Mouse (Mus musculus) 3T3-L1 (cell line): ENCODE data around the gene Ppia.
A peak's percentile ranks its signal among the peaks of the same experiment; 100 is the strongest.
"Not testable (repeated sequence)": the region's sequence is repeated elsewhere in the genome, so short reads cannot be mapped to it uniquely, and the experiment has no call there.

Source experiments
- DNase-seq: peaks from one replicate; pipeline ENCODE4 v3.0.0-alpha.2; 2015; ENCODE audit warnings: low read depth, low spot score

Ppia gene

DNA sequence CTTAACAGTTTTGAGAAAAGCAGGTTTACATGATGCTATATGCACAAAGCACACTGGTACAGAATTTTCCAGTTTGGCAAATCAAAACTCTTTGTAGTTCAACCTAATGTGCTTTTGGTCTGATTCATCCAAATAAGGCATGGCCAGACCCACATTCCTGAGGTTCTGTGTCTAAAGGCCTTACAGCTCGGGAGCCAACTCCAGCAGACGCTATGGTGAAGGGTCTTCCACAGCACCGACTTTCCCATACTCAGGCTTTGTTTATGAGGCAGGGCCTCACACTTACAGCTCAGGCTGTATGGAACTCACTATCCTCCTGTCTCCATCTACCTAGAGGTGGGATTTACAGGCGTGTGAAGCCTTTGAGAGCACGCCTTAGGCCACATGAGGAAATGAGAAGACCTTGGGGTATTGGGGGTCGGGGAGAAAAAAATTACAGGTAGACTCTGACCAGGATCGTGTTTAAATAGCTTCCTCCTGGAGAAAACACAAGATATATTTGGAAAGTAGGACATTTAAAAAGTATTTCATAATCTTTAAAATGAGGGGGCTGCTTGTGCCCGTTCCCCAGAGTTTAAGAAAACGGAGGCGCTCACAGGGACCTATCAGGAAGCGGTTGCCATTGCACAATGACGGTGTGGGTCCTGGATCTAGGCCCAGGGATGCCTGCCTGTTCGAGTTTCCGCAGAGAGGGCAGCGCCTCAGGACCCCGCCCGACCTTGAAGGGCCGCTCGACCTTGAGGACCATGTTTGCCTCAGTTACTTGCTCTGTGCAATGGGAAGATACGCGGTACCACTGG, at the start of gene Ppia:
Gene Ppia, plus strand, starts transcription at position 693 of the 800 bp plus-strand sequence.
- peak; percentile 87 for DNase-seq

DNA sequence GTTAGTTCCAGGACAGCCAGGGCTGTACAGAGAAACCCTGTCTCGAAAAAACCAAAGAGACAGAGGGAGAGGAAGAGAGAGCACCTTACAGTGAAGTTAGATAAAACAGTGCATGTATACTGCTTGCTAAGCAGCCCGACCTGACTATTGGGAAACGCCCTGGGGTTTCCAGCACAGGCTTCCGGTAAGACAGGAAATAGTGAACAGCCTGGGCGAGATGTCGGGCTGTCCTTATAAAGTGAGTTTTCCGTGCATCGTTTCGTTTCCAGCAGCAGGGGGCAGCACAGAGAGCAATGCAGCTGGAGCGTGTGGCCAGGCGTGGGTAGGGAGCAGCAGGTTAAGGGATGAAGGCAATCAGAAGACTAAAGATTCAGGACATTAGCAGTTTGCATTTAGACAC, 49.4 kb upstream of the Ppia start:
- peak; percentile 80 for DNase-seq

DNA sequence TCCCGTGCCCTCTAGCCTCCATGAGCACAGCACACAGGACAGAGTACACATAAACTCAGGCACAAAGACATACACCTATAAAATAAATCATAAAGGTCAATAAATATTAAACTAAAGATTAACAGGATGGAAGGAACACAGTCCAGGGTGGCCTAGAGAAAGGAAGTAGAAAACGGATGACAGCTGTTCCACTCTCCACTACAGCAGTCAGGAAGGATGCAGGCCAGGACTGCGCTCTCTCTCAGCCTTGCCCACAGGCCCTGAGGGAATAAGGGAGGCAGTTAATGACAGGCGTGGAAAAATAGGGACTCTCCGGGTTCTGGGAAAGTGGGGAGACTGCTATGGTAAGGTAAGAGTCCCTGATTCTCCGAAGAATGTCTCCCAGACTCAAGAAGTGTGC, 48.8 kb upstream of the Ppia start:
- DNase-seq, result no peak

DNA sequence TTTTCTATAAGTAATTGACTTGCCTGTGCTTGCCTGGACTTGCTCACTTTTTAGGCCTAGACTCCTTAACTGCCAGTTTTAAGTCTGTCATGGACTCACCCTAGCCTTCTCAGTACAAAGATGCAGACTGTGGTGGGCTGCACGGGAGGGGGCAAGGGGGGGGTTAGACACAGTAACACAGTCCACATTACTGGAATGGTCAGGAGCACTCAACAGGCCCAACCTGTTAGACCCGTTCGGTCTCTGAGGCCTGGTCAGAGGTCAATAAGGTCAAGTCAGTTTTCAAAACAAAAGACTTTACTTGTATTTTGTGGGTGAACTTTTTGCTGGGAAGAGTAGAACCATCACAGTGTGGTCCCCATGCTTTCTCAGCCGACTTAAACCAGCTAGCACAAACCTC, 48.1 kb upstream of the Ppia start:
- DNase-seq, result no peak

DNA sequence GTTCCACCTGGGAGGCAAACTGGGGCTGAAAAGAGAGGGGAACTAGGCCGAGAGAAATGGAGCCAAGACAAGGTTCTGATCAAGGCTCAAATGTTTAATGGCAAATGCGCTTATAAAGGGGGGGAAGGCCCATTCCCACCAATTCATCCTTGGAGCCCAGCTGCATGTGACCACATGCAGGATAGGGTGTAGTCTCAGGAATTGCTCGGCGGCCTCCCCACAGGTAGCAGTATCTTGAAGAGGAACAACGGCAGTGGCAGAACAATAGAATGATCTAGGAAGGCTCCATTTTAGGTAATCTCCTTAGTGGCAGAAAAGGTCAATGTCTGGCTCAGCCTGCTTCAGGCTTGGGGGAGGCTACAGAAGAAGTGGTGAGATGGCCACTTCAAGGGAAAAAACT, 47.3 kb upstream of the Ppia start:
- not testable (repeated sequence) for DNase-seq

DNA sequence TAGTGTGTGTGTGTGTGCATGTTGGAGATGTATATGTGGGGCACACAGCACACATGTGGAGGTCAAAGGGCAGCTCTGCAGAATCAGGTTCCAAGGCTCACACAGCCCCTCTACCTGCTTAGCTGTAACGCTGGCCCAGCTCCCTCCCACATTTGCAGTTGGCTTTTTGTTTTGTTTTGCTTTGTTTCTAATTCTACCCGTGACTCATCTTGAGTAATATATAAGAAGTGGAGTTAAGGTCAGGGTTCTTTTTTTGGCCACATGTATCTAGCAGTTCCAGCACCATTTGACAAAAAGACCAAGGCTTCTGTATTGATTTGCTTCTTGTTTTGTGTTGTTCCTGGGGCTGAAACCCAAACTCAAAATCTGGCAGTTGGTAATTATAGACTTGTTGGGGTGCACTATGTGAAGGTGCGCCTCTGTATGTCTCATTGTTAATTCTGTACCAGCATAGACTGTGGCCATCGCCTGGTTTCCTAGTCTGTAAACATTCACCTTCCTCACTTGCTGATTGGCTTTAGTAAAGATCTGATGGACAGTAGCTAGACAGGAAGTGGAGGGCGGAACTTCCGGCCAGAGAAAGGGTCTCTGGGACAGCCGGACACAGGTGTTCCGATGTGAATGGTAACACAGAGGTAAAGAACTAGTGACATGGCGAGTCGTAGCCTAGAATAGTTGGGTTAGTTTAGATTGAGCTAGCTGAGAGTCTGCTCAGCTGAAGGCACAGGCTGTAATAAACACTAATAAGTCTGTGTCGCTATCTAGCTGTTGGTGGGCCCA, 43.7 kb upstream of the Ppia start:
- peak; percentile 62 for DNase-seq

DNA sequence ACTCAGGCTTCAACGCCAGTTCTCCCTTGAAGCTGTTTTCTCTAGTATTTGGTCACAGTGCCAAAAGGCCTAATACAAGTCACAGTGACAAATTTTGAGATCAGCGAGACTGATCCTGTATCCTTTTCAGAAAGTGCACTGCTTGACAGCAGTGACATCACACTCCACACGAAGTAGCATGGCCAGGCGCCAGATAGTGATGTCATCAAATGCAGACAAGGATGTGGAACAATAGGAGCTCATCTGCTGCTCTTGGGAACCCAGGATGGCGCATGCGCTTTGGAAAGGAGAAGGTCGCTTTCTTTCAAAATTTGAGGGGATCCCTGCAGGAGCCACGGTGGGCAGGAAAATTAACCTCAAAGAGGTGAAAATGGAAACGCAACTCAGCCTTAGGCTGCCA, 42.5 kb upstream of the Ppia start:
- DNase-seq, result no peak

DNA sequence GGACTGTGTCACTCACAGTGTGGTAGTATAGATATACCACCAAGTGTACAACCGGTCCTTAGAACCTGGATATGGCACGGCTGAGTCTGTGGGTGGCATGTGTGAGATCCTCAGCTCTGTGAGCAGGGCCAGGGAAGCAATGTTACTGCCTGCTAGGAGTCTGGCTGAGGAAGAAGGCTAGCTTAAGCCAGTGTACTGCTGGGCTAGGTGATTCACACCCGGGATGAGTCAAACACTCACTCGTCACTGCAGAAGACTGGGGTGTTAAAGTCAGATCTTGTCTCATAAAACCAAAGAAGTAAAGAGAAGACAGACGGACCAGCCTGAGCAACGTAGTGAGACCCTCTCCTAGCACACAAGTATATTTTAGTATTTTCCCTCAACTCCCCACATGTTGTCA, 34.3 kb upstream of the Ppia start:
- peak; percentile 69 for DNase-seq

DNA sequence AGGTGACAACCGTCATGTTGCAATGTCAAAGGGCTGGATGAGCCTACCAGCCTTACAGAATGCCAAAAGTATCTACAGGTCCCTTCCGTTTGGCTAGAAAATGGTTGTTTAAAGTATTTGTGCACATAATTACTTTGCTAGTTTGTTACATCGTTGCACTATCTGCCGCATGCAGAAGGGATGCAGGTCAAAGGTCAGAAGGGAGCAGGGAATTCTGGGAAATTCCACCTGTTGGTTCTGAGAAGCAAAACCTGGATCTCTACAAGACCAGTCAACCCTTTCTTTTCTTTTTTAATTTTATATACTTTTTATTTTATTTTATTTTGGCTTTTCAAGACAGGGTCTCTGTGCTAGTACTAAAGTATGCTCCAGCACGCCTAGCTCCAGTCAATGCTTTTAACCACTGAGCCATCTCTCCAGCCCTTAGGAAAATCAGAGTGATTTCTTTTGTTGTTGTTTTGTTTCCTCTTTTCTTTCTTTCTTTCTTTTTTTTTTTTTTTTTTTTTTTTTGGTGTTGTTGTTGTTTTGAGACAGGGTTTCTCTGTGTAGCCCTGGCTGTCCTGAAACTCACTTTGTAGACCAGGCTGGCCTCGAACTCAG, 27.0 kb upstream of the Ppia start:
- DNase-seq, result no peak

DNA sequence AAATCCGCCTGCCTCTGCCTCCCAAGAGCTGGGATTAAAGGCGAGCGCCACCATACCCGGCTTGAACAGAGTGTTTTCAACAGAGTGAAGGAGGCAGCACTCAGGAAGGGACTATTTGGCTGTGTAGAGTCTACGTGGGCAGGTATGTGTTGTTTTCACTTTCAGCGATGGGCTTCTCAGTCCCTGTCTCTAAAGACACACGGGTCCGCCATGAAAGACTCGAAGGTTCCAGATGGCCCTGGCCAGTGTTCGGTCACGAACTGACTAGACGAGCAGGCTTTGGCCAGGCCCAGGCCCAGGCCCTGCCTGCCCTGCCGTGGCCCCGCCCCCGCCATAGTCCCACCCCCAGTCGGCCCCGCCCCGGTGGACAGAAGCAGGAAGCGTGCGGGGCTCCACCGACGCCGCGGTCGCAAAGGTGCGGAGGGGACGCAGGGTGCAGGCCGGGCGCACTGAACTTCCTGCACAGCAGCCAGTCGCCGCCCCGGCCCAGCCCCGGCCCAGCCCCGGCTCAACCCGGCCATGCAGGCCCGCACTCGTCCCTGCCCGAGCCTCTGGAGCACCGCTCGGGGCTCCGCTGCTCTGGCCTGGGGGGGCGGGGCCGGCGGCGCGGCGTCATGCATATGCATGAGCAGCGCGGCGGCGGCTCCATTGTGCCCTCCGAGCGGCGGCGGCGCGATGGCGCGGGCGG, 26.4 kb upstream of the Ppia start, which contains the start of gene Zmiz2:
Gene Zmiz2, plus strand, starts transcription at position 349 of the 688 bp plus-strand sequence.
- DNase-seq, result peak; percentile 85

DNA sequence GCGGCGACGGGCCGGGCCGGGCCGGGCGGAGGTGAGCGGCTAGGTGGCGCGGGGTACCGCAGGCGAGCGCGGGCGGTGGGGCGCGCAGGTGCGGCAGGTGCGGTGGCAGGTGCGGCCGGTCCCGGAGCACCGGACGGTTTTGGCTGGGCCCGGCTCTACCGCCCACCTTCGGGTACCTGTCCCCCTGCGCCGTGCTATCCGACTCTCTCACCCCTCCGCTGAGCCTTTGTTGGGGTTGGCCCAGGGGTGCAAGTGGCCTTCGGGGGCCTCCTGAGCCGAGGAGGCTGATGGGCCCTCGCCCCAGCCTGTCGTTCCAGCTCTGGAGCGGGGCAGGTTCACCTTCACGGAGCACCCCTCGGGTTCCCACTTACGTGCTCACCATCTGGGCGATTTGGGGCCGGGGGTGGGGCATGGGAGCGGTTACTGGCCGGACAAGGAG, 25.7 kb upstream of the Ppia start:
- no peak for DNase-seq

DNA sequence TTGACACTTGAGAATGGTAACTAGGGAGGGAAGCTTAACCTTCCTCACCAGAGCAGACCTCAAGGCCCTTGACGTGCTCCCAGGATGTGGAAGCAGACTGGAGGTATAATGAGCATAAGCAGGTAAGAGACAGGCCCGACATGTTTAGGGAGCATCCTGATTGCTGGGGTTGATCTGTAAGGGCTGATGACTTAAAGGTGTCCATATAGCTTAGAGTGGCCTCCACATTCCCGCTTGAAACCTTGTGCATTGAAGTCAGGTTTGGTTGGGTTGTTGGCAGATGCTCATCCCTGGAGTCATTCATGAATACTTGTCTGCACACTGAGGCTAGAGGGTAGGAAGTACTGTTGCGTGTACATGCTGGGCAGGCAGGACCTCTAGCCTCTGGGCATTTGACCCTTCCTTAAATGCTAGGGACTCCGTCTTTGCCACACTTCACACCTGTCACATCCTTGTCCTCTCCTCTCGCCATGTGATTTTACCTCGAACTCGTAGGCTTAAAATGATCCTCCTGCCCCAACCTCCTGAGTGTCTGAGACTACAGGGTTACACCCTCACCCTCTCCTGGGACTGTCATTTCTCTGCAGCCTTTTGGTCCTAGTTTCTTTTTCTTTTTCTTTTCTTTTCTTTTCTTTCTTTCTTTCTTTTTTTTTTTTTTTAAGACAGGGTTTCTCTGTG, 24.7 kb upstream of the Ppia start:
- DNase-seq, result no peak

DNA sequence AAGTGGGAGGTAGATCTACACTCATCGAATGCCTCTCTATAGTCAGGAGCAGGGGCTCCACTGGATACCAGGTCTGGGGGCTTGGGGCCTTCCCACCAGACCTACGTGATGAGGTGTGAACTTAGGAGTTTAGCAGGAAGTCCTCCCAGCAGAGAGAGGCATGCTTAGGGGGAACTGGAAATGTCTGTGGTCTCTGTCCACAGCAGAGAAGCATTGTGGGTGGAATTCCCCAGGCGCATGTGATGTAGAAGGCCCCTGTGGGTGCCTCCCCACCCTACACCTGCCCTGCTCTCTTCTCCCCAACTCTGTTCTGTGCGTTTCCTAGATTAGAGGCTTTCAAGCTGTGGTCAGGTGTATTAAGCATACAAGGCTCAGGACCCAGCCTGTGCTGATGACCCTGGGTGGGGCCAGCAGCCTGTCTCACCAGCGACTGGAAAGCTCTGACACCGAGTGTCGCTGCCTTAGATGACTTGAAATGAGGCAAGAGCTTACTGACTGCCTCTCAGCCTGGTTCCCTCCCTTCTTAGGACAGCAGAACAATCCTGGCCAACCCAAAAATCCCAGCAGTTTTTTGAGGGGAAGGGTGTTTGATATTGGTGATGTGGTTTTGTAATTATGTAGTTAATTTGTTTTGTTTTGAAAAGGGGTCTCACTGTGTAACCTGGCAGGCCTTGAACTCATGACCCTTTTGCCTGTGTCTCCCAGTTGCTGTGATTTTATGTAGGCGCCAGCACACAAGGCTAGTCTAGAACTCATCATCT, 23.5 kb upstream of the Ppia start:
- no peak for DNase-seq

DNA sequence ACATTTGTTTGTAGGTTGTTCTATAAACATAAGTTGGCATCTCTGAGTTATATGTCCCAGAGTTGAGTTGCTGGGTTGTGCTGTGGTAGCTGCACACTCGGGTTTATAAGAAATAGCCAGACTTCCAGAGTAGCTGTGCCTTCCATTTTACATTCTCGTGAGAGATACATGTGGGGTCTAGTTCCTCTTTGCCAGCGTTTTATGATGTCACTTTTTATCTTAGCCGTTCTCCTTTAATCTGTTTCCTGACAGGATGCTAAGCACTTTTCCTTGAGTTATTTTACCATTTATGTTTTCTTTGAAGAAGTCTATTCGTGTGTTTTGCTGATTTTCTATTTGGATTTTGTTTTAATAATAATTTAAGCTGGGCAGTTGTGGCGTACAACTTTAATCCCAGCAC, 22.4 kb upstream of the Ppia start:
- no peak for DNase-seq

DNA sequence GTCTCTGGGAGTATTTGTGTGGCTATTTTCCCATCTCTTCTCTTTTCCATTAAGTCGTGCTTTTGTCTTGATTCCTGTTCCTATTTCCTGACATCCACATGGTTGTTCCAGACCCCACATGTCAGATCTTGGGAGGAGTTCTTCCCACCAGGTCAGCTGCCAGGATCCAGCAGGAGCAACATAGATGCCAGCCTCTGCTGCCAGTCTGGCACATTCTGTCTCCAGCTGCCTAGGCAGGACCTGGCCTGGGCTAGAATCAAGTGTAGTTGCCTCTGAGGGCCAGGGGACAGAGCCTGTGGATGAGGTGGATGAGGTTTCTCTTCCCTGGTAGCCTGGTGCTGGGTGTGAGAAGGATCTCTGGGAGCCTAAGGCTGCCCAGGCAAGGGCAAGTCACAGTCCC, 21.4 kb upstream of the Ppia start:
- no peak for DNase-seq

DNA sequence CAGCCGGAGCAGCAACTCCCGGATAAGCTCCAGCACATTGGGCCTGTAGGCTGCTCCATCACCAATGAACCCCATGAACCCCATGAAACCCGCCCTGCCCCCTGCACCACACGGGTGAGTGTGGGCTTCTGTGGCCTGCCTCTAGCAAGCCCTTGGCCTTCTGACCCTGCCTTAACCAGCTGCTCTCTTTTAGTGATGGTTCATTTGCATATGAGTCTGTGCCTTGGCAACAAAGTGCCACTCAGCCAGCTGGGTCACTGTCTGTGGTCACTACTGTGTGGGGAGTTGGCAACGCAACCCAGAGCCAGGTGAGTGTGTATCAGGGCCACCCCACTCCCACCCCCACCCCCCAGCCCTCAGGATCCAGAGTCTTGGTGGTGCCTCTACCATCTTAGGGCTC, 19.7 kb upstream of the Ppia start:
- no peak for DNase-seq

DNA sequence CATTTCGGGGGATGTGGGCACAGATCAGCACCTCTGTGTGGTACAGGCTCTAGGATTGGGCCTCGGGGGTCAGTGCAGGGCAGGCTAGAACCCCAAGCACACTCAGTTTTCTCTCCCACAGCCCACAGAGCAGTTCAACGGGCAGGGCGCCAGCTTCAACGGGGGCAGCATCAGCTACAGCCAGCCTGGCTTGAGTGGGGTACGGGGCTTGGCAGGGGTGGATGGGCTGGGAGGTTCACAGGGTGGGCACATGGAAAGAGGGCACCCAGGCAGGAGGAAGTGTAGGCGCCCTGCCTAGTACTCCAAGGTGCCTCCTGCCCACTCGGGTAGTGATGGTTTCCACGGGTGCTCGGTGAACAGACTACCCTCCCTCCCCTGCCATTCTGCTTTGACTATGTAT, 17.1 kb upstream of the Ppia start:
- no peak for DNase-seq

DNA sequence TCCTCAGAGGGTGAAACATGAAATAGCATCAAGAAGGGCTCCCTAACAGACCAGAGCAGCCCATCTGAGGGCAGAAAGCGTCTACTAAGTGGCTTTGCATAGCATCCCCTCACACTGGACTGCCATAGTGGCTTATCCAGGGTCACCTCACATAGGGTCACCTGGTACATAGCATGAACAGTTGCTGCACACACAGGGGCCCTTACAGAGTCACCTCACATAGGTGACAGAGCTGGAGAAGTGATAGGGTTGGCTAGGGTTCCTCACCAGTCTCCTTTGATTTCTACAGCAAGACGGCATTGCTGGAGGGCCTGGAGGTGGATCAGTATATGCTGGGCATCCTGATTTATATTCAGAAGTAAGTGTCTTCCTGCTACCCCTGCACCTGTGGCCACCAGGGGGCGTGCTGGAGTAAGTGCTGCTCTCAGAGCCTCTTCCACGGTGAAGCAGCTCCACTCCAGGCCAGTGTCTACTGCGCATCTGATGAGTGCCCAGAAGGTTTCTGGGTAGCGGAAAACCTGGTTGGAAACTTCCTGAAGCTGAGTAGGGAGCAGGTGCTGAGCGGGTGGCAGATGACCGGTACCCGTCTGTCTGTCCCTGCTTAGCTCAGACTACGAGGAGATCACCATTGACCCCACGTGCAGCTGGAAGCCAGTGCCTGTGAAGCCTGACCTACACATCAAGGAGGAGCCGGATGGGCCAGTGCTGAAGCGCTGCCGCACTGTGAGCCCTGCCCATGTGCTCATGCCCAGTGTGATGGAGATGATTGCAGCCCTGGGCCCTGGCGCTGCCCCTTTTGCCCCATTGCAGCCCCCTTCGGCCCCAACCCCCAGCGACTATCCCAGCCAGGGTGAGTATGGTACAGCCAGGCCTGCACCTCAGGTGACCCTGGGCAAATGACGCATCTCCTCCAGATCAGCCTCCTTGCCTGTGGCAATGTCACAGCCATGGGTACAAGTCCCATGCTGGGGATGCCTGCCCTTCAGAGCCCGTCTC, 12.4 kb upstream of the Ppia start:
- peak; percentile 74 for DNase-seq

DNA sequence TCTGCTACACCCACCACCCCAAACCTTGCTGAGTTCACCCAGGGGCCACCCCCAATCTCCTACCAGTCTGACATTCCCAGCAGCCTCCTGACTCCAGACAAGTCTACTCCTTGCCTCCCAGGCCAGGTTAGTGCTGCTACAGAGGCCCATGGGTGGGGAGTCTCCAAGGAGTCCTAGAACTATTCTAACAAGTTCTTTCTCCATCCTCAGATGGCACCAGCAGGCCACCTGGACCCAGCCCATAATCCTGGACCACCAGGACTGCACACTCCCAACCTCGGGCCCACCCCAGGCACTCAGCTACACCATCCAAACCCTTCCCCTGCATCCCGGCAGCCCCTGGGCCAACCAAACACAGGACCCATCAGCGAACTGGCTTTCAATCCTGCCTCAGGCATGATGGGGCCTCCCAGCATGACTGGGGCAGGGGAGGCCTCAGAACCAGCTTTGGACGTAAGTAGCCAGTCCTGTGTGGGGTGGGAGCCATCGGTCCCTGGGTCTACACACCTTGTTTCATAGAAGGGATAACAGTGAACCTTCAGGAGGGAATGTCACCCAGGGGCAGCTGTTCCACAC, 11.3 kb upstream of the Ppia start:
- no peak for DNase-seq
